Mouse (Mus musculus): ENCODE measurements at regions not wholly inside any gene's neighbourhood (a gene's known extent, or its start where the extent isn't known, plus 50 kb on each side); places are given as distances from the start of the nearest gene placed in this dataset.

DNA sequence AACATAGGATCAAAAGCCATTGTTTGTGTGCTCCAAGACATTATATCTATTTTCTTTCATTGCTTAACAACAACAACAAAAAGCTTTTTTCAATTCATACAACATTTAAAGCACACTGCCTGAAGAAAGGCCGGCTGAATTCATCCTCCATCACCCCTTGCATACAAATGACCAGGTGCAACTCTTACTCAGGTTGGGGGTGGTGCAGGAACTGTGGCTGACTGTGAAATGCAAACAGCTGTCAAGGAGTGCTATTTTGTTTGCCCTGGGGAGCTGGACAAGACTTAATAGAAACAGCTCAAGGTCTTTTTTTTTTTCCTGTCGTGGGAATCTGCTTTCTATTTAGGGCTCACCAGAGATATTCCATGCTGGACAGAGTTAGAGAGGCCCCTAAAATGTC lies 406.6 kb upstream of the Cldn34d start:
- DNase-seq (ENCODE audit: low spot score), result peak; percentile 2

DNA sequence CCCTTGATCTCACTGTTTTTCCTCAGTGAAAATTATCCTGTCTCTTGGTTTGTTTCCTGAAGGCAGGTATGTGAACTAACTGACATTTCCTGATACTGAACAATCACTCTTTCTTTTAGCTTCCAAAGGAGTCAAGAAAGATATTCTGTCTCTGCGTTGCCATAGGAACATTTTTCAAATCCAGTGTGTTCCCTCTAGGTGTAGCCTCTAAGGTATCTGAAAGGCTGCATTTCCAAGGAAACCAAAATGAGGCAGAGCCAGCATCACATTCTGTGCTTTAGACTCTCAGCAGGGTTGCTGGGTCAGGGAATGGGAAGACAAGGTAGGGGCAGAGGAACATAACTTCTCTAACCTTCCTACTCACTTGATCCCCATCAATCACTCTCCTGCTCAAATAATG lies 411.2 kb upstream of the Cldn34d start:
- no peak for DNase-seq (ENCODE audit: low spot score)

DNA sequence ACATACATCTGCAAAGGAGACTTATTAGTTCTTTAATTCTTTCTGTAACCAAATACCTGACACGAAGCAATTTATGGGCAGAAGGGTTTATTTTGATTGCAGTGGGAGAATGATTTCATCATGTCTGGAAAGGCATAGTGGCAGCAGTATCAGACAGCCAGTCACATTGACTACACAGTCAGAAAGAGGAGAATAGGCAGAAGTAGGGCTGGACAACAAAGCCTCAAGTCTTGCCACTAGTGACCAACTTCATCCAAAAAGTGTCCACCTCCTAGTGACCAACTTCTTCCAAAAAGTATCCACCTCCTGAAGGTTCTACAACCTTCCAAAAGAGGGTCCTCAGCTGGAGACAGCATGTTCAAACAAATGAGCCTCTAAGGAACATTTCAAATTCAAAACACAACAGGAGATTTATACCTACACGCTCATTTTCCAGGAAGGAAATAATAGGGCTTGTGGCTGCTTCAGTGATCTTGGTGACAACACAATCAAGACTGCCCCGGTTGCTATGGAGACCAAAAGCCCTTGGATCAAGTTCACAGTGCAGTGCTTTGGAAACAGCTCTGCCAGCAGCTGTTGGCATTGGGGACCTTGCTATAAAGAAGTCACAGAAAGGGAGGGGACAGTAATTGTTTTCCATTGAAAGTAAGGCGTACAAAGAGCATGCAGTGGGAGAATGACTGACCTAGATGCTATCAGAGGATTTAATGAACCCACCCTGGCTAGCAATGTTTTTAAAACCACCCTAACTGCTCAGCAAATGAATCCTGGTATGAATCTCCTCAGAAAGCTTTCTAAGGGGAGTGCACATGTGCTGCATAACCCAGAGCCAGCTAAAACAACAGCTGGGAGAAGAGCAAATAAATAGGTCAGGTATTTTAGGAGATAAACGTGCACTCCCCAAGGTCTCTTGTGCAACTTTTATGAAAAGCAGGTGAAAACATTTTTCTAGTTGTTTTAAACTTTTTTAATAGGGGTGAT lies 448.0 kb upstream of the Cldn34d start:
- peak; percentile 3 for DNase-seq (ENCODE audit: low spot score)

DNA sequence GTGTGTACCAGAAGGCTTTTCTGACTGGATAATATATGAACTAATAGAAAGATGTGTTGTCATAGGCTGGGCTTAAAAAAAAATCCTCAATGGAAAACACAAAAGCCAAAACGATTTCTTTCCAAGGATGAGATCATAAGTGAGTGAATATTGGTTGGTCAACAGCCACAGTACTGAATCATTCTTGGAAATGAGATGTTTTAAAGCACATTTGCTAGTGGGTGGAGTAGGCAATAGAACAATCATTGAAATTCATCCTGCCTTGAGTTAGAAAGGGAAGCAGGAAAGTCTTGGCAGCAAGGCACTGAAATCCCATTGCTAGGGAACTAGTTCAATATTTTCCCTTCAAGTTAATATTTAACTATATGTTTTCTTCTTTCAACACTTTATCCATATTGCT lies 449.3 kb upstream of the Cldn34d start:
- DNase-seq (ENCODE audit: low spot score), result peak; percentile 2

DNA sequence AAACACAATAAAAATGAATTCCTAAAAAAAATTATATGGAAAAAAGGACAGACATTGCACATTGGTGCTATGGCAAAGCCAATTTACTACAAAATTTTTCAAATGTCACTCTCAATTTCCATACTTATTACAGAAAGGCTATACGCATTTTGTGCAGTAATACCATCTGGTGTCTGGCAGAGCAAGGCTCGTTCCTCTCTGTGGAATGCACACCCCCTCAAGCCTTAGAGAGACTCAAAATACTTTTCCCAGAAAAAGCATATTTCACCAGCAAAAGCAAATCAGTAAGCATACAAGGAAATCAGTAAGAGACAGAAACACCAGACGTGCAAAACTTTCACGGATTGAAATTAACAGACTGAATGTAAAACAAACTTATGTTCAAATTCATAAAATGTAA lies 431.0 kb upstream of the Tbl1x start:
- peak; percentile 9 for DNase-seq (ENCODE audit: low spot score)

DNA sequence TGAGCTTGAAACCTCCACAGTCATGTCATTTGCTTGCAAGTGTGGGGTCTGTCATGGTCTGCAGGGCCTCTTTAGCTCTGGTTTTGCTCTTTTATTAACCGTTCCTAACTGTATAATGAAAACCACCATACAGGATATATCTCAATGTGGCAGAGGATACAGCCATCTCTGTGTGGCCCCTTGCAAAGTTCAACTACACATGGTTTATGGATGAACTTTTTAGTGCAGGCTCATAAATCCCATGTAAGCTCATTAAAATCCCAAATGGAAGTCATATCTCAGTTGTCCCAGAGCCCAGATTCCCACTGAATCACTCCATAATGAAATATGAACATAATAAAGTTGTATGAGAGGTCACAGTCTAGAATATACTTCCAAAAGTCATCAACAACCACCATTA lies 428.1 kb upstream of the Tbl1x start:
- no peak for DNase-seq (ENCODE audit: low spot score)

DNA sequence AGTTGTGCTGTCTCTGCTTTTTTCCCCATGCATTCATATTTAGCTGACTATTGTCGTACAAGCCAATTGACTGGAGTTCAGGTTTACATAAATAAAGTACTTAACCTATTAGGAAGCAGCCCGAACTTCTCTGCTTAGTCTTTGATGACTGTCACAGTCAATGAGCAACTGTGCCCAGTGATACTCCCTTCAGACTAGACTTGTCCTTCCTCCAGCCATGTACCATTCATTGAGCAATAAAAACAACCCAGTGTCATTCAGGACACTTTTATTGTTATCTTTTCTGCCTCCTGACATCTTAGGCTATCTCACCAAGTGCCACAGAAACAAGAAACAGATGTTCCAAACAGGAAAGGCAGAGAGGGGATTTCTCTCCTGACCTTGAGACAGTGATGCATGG lies 389.1 kb upstream of the Tbl1x start:
- DNase-seq (ENCODE audit: low spot score), result no peak
